Mouse (Mus musculus): ENCODE measurements at regions not wholly inside any gene's neighbourhood (a gene's known extent, or its start where the extent isn't known, plus 50 kb on each side); places are given as distances from the start of the nearest gene placed in this dataset.

DNA sequence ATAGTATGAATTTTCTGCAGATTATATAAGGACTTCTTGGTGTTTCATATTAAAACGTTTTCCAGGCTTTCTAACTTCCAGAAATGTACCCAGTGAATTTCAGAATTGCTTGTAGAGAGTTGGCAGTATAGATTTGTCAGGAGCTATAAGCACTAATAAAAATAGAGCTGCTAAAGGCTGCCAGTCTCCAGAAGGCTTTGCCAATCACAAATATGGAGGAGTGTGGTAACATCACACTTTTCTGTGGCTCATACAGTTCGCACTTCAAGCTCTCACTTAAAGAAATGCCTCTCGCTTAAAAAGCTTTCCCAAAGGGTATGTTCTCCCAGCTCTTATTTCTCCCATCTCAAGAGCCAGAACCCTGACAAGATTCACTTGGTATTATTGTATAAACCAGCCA, 545.7 kb downstream of the 1190002N15Rik start:
- TF ChIP-seq CTCF (IDR thresholded peaks at IDR 0.05; ENCODE audit: insufficient read depth, low read length), result no peak
- no peak for TF ChIP-seq POLR2A (IDR thresholded peaks at IDR 0.05; ENCODE audit: borderline replicate concordance, extremely low read depth, low read depth, low read length)
